Mouse (Mus musculus) gastrocnemius, adult 2 months (tissue): ENCODE measurements around the gene Rgs12. TPM values are rescaled to one million over a fixed set of nuclear protein-coding genes. Genes with fewer than 3 reads are reported as not detected.
A peak's percentile ranks its signal among the peaks of the same experiment; 100 is the strongest.

Source experiments
- DNase-seq: peaks from one replicate; pipeline ENCODE4 v3.0.0; 2022
- H3K27ac ChIP-seq: fragments of 200-600 bp; 2 replicates; pipeline ENCODE4 v1.8.1; 2022; ENCODE audit warnings: mild to moderate bottlenecking
- H3K4me3 ChIP-seq: fragments of 200-600 bp; 2 replicates; pipeline ENCODE4 v1.8.1; 2022; ENCODE audit warnings: mild to moderate bottlenecking, moderate library complexity
- CTCF ChIP-seq: fragments of 200-600 bp; IDR thresholded peaks from 2 replicates; pipeline ENCODE4 v1.8.1; 2022; ENCODE audit warnings: antibody characterized with exemption, mild to moderate bottlenecking, moderate library complexity
- intact Hi-C: fragments of 180-260 bp; cut with DNase I; formaldehyde crosslinking; loops from one replicate; pipeline ENCODE4 v1.15.1; 2025
- total RNA-seq, 2 experiments: library from RNA; stranded (reverse); gene quantifications; 2 replicates each; pipeline ENCODE4 v1.2.3; 2021

Gene Rgs12
- total RNA-seq, 2 experiments from 2014 or later: 2.2 to 3.0 TPM

GRCm38 (mm10) chr5:35000323-35000722 is 51.1 kb downstream of the Rgs12 start:
- Histone ChIP-seq H3K27ac (no peak overlapping the region), H3K4me3 (no peak overlapping the region)
- no peak for TF ChIP-seq CTCF
- intact Hi-C loops: no loop called here
- no peak for DNase-seq

DNA sequence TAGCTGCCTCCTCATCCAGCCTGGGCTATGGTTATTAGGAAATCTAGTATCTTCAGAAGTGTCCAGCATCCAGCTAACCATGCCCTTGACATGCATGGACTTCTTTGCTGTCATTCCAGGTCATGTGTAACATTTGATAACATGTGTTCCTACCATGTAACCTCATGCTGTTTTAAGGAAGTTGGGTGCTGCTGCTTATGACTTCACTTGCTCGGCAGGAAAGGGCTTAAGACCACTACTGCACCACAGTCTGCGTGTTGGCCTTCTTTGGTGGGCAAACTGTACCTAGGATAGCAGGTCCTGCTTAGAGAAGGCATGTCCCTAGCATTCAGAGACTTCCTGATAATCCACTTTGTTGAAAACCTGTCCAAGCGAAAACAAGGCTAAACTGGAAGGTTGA is 51.9 kb downstream of the Rgs12 start:
- intact Hi-C loops: no loop called here
- TF ChIP-seq CTCF: no peak

DNA sequence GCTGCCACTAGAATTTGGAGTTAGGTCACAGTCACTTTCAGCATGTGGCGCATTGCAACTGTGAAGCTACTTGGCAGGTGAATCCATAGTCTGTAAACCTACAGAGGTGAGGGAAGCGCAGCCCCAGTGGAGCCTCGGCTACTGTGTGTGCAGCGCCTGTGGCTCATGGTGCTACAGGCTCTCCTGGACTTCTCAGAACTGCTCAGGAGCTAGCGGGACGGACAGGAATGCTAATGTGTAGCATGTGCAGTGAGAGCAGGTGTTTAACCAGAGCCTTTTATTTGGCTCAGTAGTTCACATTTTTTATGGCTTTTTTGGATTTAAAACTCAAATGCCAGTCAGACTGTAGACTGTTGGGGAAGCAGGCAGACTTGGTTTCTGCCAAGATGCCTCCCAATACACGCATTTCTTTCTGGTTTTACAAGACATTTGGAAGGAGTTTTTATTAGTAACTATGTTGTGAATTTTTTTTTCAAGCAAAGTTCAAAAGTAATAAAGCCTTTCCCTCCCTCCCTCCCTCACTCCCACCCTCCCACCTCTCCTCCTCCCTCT is 54.4 kb downstream of the Rgs12 start:
- no peak overlapping the region for H3K27ac ChIP-seq
- intact Hi-C loops: no loop called here
- H3K4me3 ChIP-seq: no peak overlapping the region
- no peak for TF ChIP-seq CTCF
- no peak for DNase-seq

More for the DNA sequence above, 51.9 kb downstream of the Rgs12 start:
- no peak overlapping the region for H3K4me3 ChIP-seq
- no peak for DNase-seq
- no peak overlapping the region for H3K27ac ChIP-seq

DNA sequence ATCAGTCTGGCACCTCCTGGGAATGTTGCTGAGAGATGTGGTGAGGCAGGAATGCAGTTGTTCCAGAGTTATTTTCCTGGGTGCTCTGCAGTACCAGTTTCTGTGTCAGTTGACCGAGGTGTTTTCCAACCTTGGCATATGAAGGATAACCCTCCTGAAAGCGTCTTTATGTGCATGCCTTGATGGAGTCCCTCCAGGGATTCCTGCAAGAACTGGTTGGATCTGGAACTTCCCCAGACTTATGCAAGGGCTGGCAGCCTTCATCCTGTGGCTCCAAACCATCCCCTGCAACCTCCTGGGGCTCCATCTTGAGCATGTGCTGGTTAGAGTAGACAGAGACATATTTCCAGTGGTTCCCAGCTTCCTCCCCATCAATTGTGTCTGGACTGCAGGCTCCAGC is 55.5 kb downstream of the Rgs12 start:
- no peak overlapping the region for H3K4me3 ChIP-seq
- no peak for TF ChIP-seq CTCF
- DNase-seq: no peak

DNA sequence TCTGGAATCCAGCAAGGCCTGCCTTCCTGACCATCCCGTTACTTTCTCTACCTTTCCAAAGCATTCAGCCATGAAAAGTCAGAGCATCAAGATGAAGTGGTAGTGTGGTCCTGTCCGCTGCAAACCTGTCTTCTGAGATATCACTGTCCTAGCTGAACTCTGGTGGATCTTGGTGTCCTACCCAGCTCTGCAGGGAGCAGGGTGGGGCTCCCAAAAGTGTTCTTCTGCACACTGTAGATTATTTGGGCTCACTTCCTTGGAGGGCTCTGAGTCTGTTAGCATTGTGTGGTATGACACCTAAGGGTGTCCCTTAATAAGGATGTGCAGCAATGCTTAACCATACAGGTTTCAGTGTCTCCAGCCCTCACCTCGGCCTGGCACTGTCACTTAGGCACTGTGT is 56.4 kb downstream of the Rgs12 start:
- Histone ChIP-seq H3K4me3 (no peak overlapping the region), H3K27ac (no peak overlapping the region)
- intact Hi-C loops: no loop called here
- DNase-seq: no peak
- no peak for TF ChIP-seq CTCF

More for the DNA sequence above, 55.5 kb downstream of the Rgs12 start:
- intact Hi-C loops: no loop called here
- H3K27ac ChIP-seq: no peak overlapping the region

GRCm38 (mm10) chr5:35006599-35006998 is 57.4 kb downstream of the Rgs12 start:
- Histone ChIP-seq H3K4me3 (no peak overlapping the region), H3K27ac (no peak overlapping the region)
- no peak for TF ChIP-seq CTCF
- intact Hi-C loops: no loop called here
- no peak for DNase-seq

DNA sequence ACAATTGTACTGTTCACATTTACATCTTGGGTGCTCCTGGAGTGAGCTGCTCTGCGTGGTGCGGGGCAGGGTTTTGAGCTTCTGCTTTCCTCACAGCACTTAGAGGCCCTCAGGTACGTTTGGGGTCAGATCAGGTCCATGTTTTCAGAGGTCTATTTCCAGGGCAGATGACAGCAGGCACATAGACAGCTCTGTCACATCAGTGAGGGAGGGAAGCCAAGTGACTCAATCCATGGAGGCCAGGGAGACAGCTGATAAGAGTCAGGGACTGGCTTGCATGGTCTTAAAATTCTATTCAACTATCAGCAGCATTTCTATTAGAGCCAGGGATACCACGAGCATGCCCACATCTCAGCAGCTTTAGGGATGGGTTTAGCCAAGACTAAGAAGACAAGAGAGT is 59.9 kb downstream of the Rgs12 start:
- Histone ChIP-seq H3K27ac (no peak overlapping the region), H3K4me3 (no peak overlapping the region)
- TF ChIP-seq CTCF: no peak
- DNase-seq: no peak
- intact Hi-C loops: no loop called here

GRCm38 (mm10) chr5:35010656-35011055 is 61.4 kb downstream of the Rgs12 start:
- intact Hi-C loops: no loop called here
- no peak for TF ChIP-seq CTCF
- Histone ChIP-seq H3K4me3 (no peak overlapping the region), H3K27ac (no peak overlapping the region)
- DNase-seq: no peak

DNA sequence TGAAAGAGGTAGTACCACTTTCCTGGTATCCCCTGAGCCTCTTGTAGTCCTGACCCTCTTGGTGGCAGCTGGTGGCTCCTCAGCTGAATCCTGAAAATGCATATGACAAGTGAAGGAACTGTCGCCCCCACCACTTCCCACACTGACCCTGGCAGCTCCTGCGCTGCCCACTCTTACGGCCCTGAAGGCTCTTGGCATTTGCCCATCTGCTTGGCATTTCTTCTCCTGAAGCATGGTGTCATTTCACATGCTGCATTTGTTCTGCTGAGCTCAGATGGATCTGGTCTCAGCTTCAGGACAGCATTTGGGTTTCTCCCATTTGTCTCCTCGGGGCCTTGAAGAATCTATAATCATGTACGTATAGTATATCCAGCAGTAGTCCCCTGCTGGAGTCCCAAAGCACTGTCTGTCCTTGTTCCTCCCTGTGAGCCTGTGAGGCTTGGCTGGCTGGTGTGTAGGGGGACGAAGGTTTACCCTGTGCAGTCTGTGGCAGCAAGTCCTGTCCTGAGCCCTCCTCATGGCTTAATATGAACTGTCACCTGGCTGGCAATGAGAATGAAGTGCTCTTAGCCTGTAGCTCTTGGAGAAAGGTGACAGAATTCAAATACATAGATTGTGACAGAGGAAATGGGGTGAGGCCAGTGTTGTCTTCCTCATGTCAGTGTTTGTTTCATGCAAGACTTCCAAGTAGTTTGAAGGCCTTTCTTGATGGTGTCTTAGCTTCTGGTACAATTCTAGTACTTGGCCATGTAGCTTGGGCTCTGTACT is 62.1 kb downstream of the Rgs12 start:
- H3K27ac ChIP-seq: no peak overlapping the region
- no peak overlapping the region for H3K4me3 ChIP-seq
- no peak for TF ChIP-seq CTCF
- intact Hi-C loops: no loop called here
- DNase-seq: no peak

- intact Hi-C loops: no loop called here
- no peak for DNase-seq
- Histone ChIP-seq H3K4me3 (no peak overlapping the region), H3K27ac (no peak overlapping the region)
- TF ChIP-seq CTCF: no peak
These were observed 64.8 kb downstream of the Rgs12 start for GRCm38 (mm10) chr5:35014036-35014435.

DNA sequence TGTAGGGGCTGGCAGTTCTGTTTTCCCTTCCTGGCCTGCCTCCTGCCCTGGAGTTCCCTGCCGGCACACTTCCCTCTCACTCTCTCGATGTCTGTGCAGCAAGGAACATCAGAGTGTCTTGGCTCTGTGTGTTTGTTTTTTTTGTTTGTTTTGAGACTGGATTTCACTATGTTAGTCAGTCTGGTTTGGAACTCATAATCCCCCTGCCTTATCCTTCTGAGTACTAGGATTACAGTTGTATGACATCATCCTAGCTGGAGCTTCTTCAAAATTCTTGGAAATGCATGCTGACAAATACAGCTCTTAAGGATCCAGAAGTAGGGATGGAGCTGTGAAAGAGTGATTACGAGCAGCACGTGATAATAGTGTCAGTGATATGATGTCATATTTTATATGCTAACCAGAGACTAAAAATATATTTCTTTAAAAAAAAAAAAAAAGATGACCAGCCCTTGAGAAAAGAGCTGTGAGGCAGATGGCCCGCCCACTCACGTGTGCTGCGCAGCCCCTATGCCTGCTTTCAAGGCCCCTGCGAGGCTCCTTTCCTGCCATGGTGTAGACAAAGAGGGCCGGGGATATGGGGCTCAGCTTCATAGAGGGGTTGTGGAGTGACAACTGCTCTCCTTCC is 70.5 kb downstream of the Rgs12 start:
- intact Hi-C loops: no loop called here
- DNase-seq: no peak
- H3K27ac ChIP-seq: no peak overlapping the region

DNA sequence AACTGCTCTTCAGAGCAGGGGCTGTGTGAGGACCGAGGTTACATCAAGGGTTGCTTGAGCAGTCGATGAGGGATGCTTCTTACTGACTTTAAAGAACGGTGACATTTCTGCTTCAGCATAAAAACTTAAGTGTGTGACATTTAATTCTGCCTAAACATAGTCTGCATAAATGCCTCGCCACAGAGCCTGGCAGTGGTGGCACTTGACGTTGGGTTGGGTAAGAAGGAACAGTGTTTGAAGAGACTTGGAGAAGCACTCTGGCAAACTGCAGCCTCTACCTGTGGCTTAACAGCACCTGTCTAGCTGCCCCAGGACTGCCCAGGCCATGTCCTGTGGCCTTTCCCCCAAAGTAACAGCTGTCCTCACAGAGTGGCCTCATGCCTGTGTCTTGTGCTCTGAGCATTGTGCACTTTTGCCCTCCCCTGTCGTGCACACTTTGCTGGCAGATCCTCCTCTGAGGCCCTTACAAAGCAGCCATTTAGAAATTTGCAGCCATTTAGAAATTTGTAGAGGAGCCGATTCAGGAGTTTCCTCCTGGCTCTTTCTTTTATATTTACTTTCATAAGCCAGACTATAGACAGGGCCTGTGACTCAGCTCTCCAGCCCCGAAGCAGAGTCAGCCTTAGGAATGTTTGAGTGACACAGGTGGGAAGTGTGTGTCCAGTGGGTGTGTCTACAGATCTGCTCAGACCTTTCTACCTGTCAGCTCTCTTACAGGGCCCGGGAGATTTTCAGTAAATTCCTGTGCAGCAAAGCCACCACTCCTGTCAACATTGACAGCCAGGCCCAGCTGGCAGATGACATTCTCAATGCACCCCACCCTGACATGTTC is 71.4 kb downstream of the Rgs12 start:
- Histone ChIP-seq H3K27ac (no peak overlapping the region), H3K4me3 (no peak overlapping the region)
- DNase-seq: no peak
- intact Hi-C loops: no loop called here
- no peak for TF ChIP-seq CTCF

More for the DNA sequence above, 70.5 kb downstream of the Rgs12 start:
- H3K4me3 ChIP-seq: no peak overlapping the region
- TF ChIP-seq CTCF: no peak

DNA sequence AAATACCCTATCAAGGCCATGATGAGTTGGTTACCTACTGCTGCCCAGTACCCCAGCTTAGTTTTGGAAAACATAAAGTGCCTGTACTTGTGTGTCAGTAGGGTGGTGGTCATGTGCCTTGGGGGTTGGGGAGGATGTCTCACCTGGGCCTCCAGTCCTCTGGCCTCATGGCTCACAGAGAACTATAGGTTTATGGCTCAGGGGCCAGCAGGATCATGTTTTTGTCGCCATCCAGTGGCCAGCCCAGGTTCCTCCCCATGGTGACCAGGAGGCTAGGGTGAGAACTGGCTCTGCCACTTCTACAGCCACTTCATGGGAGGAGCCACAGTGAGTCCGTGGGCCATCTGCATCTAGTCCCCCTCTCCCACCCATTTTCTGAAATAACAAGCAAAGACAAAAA is 75.7 kb downstream of the Rgs12 start:
- DNase-seq: peak; percentile 69
- intact Hi-C loops: loop anchor here (1.0 to 5.0 kb wide), 2 partner anchors 39 to 108 kb away; no protein-coding TSS in a partner anchor
- H3K27ac ChIP-seq: no peak overlapping the region
- TF ChIP-seq CTCF: peak; percentile 81
- no peak overlapping the region for H3K4me3 ChIP-seq
